ENCODE assay signal across 11 mouse cellular contexts in genomic region chr1:170479458-170479798, GRCm38 (mm10).
DNase-seq lines count a peak whose midpoint lies in the region; ATAC-seq lines count a peak whose summit lies in the region.
"Had no signal": no experiment of that assay in that cellular context is flagged by ENCODE, and none has a peak within 500 bp of the region (broad histone marks: within the 10 kb centered on the region; RNA-seq: fewer than 3 reads in every experiment).

No protein-coding gene starts in this region.

- no peak for DNase-seq in forebrain, embryonic 10.5 days (ENCODE audit: extremely low spot score, low spot score)
- no peak for DNase-seq in liver, embryonic 11.5 days (ENCODE audit: low spot score)
- no peak for DNase-seq in liver
- no peak for DNase-seq in limb, embryonic 10.5 days (ENCODE audit: low spot score)
- no peak for DNase-seq in spleen, postnatal 36 days (ENCODE audit: low spot score in 2 of 2)
- no peak for DNase-seq in ovary, postnatal 14 days (ENCODE audit: low spot score)
- DNase-seq: gastrocnemius, postnatal 36 days; right cerebral cortex, adult 18-20 months had no signal

- no peak for ATAC-seq in forebrain, embryonic 13.5 days
- ATAC-seq in liver, embryonic 11.5 days (replicated peaks; ENCODE audit: low FRiP score), result peak; percentile 50; the same call in 1 of the 2 replicates
- peak; percentile 68; the same call in 1 of the 2 replicates for ATAC-seq in stomach, embryonic 14.5 days (ENCODE audit: insufficient number of reproducible peaks, insufficient read depth, low FRiP score, low read depth)

- no peak overlapping the region for H3K4me2 ChIP-seq in forebrain, embryonic 13.5 days
- H3K4me2 ChIP-seq in liver, embryonic 11.5 days, result no peak overlapping the region
- no peak overlapping the region for H3K4me2 ChIP-seq in stomach, embryonic 14.5 days (replicated peaks; ENCODE audit: low read depth, low read length)
- H3K4me2 ChIP-seq: embryonic facial prominence, embryonic 13.5 days had no signal

- no peak overlapping the region for H3K4me3 ChIP-seq in forebrain, embryonic 10.5 days
- H3K4me3 ChIP-seq in forebrain, embryonic 13.5 days, result no peak overlapping the region
- H3K4me3 ChIP-seq in liver, embryonic 11.5 days (ENCODE audit: low read depth, low read length), result no peak overlapping the region
- no peak overlapping the region for H3K4me3 ChIP-seq in limb, embryonic 10.5 days
- H3K4me3 ChIP-seq in stomach, embryonic 14.5 days (ENCODE audit: low read depth, low read length), result no peak overlapping the region
- H3K4me3 ChIP-seq: embryonic facial prominence, embryonic 13.5 days had no signal

- H3K9me3 ChIP-seq in forebrain, embryonic 10.5 days, result no peaks in the 10 kb centered on the region
- no peaks in the 10 kb centered on the region for H3K9me3 ChIP-seq in forebrain, embryonic 13.5 days (replicated peaks)
- no peaks in the 10 kb centered on the region for H3K9me3 ChIP-seq in liver, embryonic 11.5 days (ENCODE audit: control insufficient read depth, low read length)
- H3K9me3 ChIP-seq in limb, embryonic 10.5 days (replicated peaks), result no peaks in the 10 kb centered on the region
- H3K9me3 ChIP-seq in stomach, embryonic 14.5 days (ENCODE audit: control insufficient read depth, low read depth, low read length), result no peaks in the 10 kb centered on the region
- H3K9me3 ChIP-seq: embryonic facial prominence, embryonic 13.5 days had no signal

- H3K9ac ChIP-seq in forebrain, embryonic 13.5 days, result no peak overlapping the region
- H3K9ac ChIP-seq in liver, embryonic 11.5 days (ENCODE audit: low read depth, low read length), result no peak overlapping the region
- no peak overlapping the region for H3K9ac ChIP-seq in stomach, embryonic 14.5 days (replicated peaks; ENCODE audit: low read depth, low read length)
- H3K9ac ChIP-seq: embryonic facial prominence, embryonic 13.5 days had no signal

- WGBS in forebrain, embryonic 10.5 days, result 17% methylated on average over 3 of the region's 3 CpGs
- 17% methylated on average over 3 of the region's 3 CpGs for WGBS in forebrain, embryonic 13.5 days
- WGBS in liver, embryonic 11.5 days, result 36% methylated on average over 3 of the region's 3 CpGs
- 28% methylated on average over 3 of the region's 3 CpGs for whole genome bisulfite sequencing in limb, embryonic 10.5 days
- 12% methylated on average over 3 of the region's 3 CpGs for WGBS in stomach, embryonic 14.5 days

- no peaks in the 10 kb centered on the region for H3K36me3 ChIP-seq in forebrain, embryonic 10.5 days (replicated peaks)
- no peaks in the 10 kb centered on the region for H3K36me3 ChIP-seq in forebrain, embryonic 13.5 days (ENCODE audit: poor library complexity, severe bottlenecking)
- H3K36me3 ChIP-seq in liver, embryonic 11.5 days (ENCODE audit: control insufficient read depth, insufficient read depth, low read length), result no peaks in the 10 kb centered on the region
- H3K36me3 ChIP-seq in limb, embryonic 10.5 days, result no peaks in the 10 kb centered on the region
- H3K36me3 ChIP-seq in stomach, embryonic 14.5 days (ENCODE audit: control insufficient read depth, insufficient read depth, low read length), result no peaks in the 10 kb centered on the region
- H3K36me3 ChIP-seq: embryonic facial prominence, embryonic 13.5 days had no signal

- peaks cover 67% of the 10 kb centered on the region for H3K4me1 ChIP-seq in forebrain, embryonic 10.5 days
- H3K4me1 ChIP-seq in forebrain, embryonic 13.5 days, result peaks cover 44% of the 10 kb centered on the region
- H3K4me1 ChIP-seq in liver, embryonic 11.5 days (replicated peaks; ENCODE audit: control insufficient read depth, insufficient read depth, low read length), result peaks cover 18% of the 10 kb centered on the region
- H3K4me1 ChIP-seq in limb, embryonic 10.5 days, result peaks cover 49% of the 10 kb centered on the region
- H3K4me1 ChIP-seq in stomach, embryonic 14.5 days (ENCODE audit: control insufficient read depth, insufficient read depth, low read length), result peaks cover 21% of the 10 kb centered on the region

- H3K27me3 ChIP-seq in forebrain, embryonic 10.5 days (ENCODE audit: poor library complexity, severe bottlenecking), result no peaks in the 10 kb centered on the region
- H3K27me3 ChIP-seq in forebrain, embryonic 13.5 days, result no peaks in the 10 kb centered on the region
- no peaks in the 10 kb centered on the region for H3K27me3 ChIP-seq in liver, embryonic 11.5 days (replicated peaks; ENCODE audit: control insufficient read depth, insufficient read depth, low read length)
- no peaks in the 10 kb centered on the region for H3K27me3 ChIP-seq in limb, embryonic 10.5 days (ENCODE audit: low read depth, poor library complexity, severe bottlenecking)
- no peaks in the 10 kb centered on the region for H3K27me3 ChIP-seq in stomach, embryonic 14.5 days (ENCODE audit: control insufficient read depth, insufficient read depth, low read length)
- H3K27me3 ChIP-seq: embryonic facial prominence, embryonic 13.5 days had no signal

- peak overlapping the region; percentile 9 for H3K27ac ChIP-seq in forebrain, embryonic 10.5 days
- no peak overlapping the region for H3K27ac ChIP-seq in forebrain, embryonic 13.5 days
- no peak overlapping the region for H3K27ac ChIP-seq in liver, embryonic 11.5 days (ENCODE audit: low read depth, low read length)
- peak overlapping the region; percentile 53; the same call in 1 of the 2 replicates for H3K27ac ChIP-seq in limb, embryonic 10.5 days
- no peak overlapping the region for H3K27ac ChIP-seq in stomach, embryonic 14.5 days (ENCODE audit: low read length)

Comparison
In these comparisons a context has a peak if more than half of its experiments do, and no peak if none do; other contexts are left out.
1. H3K27ac ChIP-seq: peak in forebrain, embryonic 10.5 days (single experiment) and limb, embryonic 10.5 days (single experiment); none in forebrain, embryonic 13.5 days (single experiment), liver, embryonic 11.5 days (single experiment) and stomach, embryonic 14.5 days (single experiment).